In genomic region chr14:60693122-60693536, GRCm38 (mm10) we compare ENCODE assay signal across 14 mouse cellular contexts. TPM values are rescaled to one million over a fixed set of nuclear protein-coding genes. Genes with fewer than 3 reads are reported as not detected.
A peak's percentile ranks its signal among the peaks of the same experiment; 100 is the strongest.
DNase-seq lines count a peak whose midpoint lies in the region; ATAC-seq and TF ChIP-seq lines count a peak whose summit lies in the region.
"Had no signal": no experiment of that assay in that cellular context is flagged by ENCODE, and none has a peak within 500 bp of the region (broad histone marks: within the 10 kb centered on the region; RNA-seq: fewer than 3 reads in every experiment).

No protein-coding gene starts in this region.

- ATAC-seq in lung, embryonic 16.5 days (ENCODE audit: low read depth): peak; percentile 29; the same call in 1 of the 2 replicates
- ATAC-seq in granulocyte monocyte progenitor cell, adult 5-6 weeks (replicated peaks; ENCODE audit: poor library complexity, severe bottlenecking): no peak
- ATAC-seq: Patski had no signal

- H3K27ac ChIP-seq in lung, embryonic 16.5 days (ENCODE audit: low read length): no peak overlapping the region
- H3K27ac ChIP-seq in olfactory bulb, adult 2 months (ENCODE audit: insufficient read depth, low read depth, low read length): peak overlapping the region; percentile 35; the same call in 1 of the 2 replicates
- H3K27ac ChIP-seq: embryonic facial prominence, embryonic 15.5 days; heart, embryonic 10.5 days; limb, embryonic 12.5 days had no signal

- 51% methylated on average over 11 of the region's 11 CpGs for WGBS in lung, embryonic 16.5 days
- WGBS in olfactory bulb, adult 2 months: 13% methylated on average over 11 of the region's 11 CpGs

- H3K36me3 ChIP-seq in lung, embryonic 16.5 days (ENCODE audit: control insufficient read depth, insufficient read depth, low read length): no peaks in the 10 kb centered on the region
- H3K36me3 ChIP-seq: embryonic facial prominence, embryonic 15.5 days; limb, embryonic 12.5 days had no signal

- H3K4me2 ChIP-seq in lung, embryonic 16.5 days (ENCODE audit: low read depth, low read length): no peak overlapping the region
- H3K4me2 ChIP-seq: embryonic facial prominence, embryonic 15.5 days; limb, embryonic 12.5 days had no signal

- H3K4me3 ChIP-seq in lung, embryonic 16.5 days (ENCODE audit: low read length): no peak overlapping the region
- H3K4me3 ChIP-seq in olfactory bulb, adult 2 months (ENCODE audit: insufficient read depth, low read depth, low read length): no peak overlapping the region
- H3K4me3 ChIP-seq: embryonic facial prominence, embryonic 15.5 days; heart, embryonic 10.5 days; limb, embryonic 12.5 days; megakaryocyte, embryonic 14.5 days had no signal

- no peak for TF ChIP-seq CTCF in olfactory bulb, adult 2 months (IDR thresholded peaks at IDR 0.05; ENCODE audit: insufficient read depth, low read depth, low read length)

- no peaks in the 10 kb centered on the region for H3K27me3 ChIP-seq in lung, embryonic 16.5 days (ENCODE audit: control insufficient read depth, insufficient read depth, low read depth, low read length)
- H3K27me3 ChIP-seq: embryonic facial prominence, embryonic 15.5 days; limb, embryonic 12.5 days had no signal

- H3K9ac ChIP-seq in lung, embryonic 16.5 days (ENCODE audit: low read length): no peak overlapping the region
- H3K9ac ChIP-seq: embryonic facial prominence, embryonic 15.5 days; limb, embryonic 12.5 days had no signal

- TF ChIP-seq POLR2A in olfactory bulb, adult 2 months (IDR thresholded peaks at IDR 0.05; ENCODE audit: insufficient read depth, low read depth, low read length): no peak

- no peaks in the 10 kb centered on the region for H3K9me3 ChIP-seq in lung, embryonic 16.5 days (ENCODE audit: control insufficient read depth, low read length)
- H3K9me3 ChIP-seq: embryonic facial prominence, embryonic 15.5 days; heart, embryonic 10.5 days; limb, embryonic 12.5 days; megakaryocyte, embryonic 14.5 days had no signal

- peak; percentile 90 for DNase-seq in heart, adult 11 months
- DNase-seq in heart, adult 18-20 months: no peak
- no peak for DNase-seq in lung, postnatal 4 days
- DNase-seq in frontal cortex, adult 2 months (ENCODE audit: extremely low spot score in 1 of 2, low spot score in 1 of 2): peak; percentile 64 to 68
- DNase-seq in urinary bladder, postnatal 25 days (ENCODE audit: low spot score): no peak
- DNase-seq: retina, postnatal 1 day had no signal

- peaks cover 4% of the 10 kb centered on the region; the same call in 1 of the 2 replicates for H3K4me1 ChIP-seq in lung, embryonic 16.5 days (replicated peaks; ENCODE audit: control insufficient read depth, insufficient read depth, low read length)
- H3K4me1 ChIP-seq in olfactory bulb, adult 2 months (ENCODE audit: control insufficient read depth, insufficient read depth, low read length): peaks cover 31% of the 10 kb centered on the region

RNA-seq across cellular contexts. Expression of gene Spata13, which starts 59.3 kb away (rescaled TPM):
- total RNA-seq in heart, adult 18-20 months (2021): 10 to 100 TPM; 11.1 to 11.4 TPM
- 17.9 and 19.4 TPM in 2 replicates for polyA plus RNA-seq in lung, embryonic 16.5 days (2015; fragmentation: Nextera tagmentation; extraction: Ambion mirVana)
- 7.9 and 9.5 TPM in 2 replicates for polyA plus RNA-seq in frontal cortex, adult 2 months (2012; rRNA removed)
- not detected in 2 replicates for polyA plus RNA-seq in olfactory bulb, adult 2 months (2012; ENCODE audit: insufficient read depth, insufficient read length, low replicate concordance, missing spikeins)
- total RNA-seq in granulocyte monocyte progenitor cell, adult 5-6 weeks (2014; fragmentation: Nextera tagmentation): 21.4 and 24.0 TPM in 2 replicates
- 37.4 and 39.3 TPM in 2 replicates for total RNA-seq in granulocyte monocyte progenitor cell, adult 5-6 weeks (2017)

Comparison
In these comparisons a context has a peak if more than half of its experiments do, and no peak if none do; other contexts are left out.
1. DNase-seq: peak in heart, adult 11 months (single experiment) and frontal cortex, adult 2 months (2 of 2); none in heart, adult 18-20 months (0 of 2), lung, postnatal 4 days (0 of 2) and urinary bladder, postnatal 25 days (single experiment).